23 mouse cellular contexts compared by ENCODE assay signal in genomic region chr1:180924737-180925136, GRCm38 (mm10). TPM values are rescaled to one million over a fixed set of nuclear protein-coding genes. Genes with fewer than 3 reads are reported as not detected.
"Had no signal": no experiment of that assay in that cellular context is flagged by ENCODE, and none has a peak within 500 bp of the region (broad histone marks: within the 10 kb centered on the region; RNA-seq: fewer than 3 reads in every experiment).

No protein-coding gene starts in this region.

- H3K4me3 ChIP-seq: midbrain, embryonic 10.5 days; midbrain, embryonic 12.5 days; myocyte; neural tube, embryonic 13.5 days; neural tube, embryonic 15.5 days had no signal

- DNase-seq: lung, embryonic 14.5 days; lung, postnatal 10 days; lung, postnatal 4 days; midbrain, embryonic 14.5 days; retina, postnatal 1 day; right cerebral cortex, adult 18-20 months; right cerebral cortex, postnatal 25 days; right cerebral cortex, postnatal 4 days; spleen, adult 18-20 months; thymus, adult 18-20 months; thymus, postnatal 14 days; thymus, postnatal 36 days had no signal

- H3K9ac ChIP-seq: lung, embryonic 14.5 days; midbrain, embryonic 12.5 days; neural tube, embryonic 13.5 days; neural tube, embryonic 15.5 days had no signal

- H3K27ac ChIP-seq: midbrain, embryonic 10.5 days; midbrain, embryonic 12.5 days; neural tube, embryonic 13.5 days; neural tube, embryonic 15.5 days had no signal

- H3K36me3 ChIP-seq: midbrain, embryonic 10.5 days; midbrain, embryonic 12.5 days; neural tube, embryonic 13.5 days; neural tube, embryonic 15.5 days had no signal

- H3K4me1 ChIP-seq: midbrain, embryonic 10.5 days; midbrain, embryonic 12.5 days; neural tube, embryonic 13.5 days; neural tube, embryonic 15.5 days had no signal

- H3K9me3 ChIP-seq: midbrain, embryonic 10.5 days; midbrain, embryonic 12.5 days; neural tube, embryonic 13.5 days; neural tube, embryonic 15.5 days had no signal

- H3K27me3 ChIP-seq: midbrain, embryonic 12.5 days; neural tube, embryonic 13.5 days; neural tube, embryonic 15.5 days had no signal

- H3K4me2 ChIP-seq: lung, embryonic 14.5 days; midbrain, embryonic 12.5 days; neural tube, embryonic 13.5 days; neural tube, embryonic 15.5 days had no signal

- ATAC-seq: midbrain, embryonic 16.5 days had no signal

RNA-seq across cellular contexts. Expression of gene Lefty1, which starts 10.1 kb away (rescaled TPM):
- polyA plus RNA-seq: midbrain, embryonic 16.5 days had no signal

RNA-seq across cellular contexts. Expression of gene Lefty2, which starts 31.8 kb away (rescaled TPM):
- total RNA-seq: megakaryocyte, adult 5-6 weeks; megakaryocyte-erythroid progenitor cell, adult 5-6 weeks had no signal
- polyA plus RNA-seq: lung, embryonic 14.5 days; midbrain, embryonic 10.5 days; midbrain, embryonic 12.5 days; myocyte; neural tube, embryonic 11.5 days; neural tube, embryonic 13.5 days; small intestine, adult 2 months; stomach, embryonic 14.5 days had no signal
